In genomic region chr6:139226127-139226526, GRCm38 (mm10) we compare ENCODE assay signal across 12 mouse cellular contexts.
"Had no signal": no experiment of that assay in that cellular context is flagged by ENCODE, and none has a peak within 500 bp of the region (broad histone marks: within the 10 kb centered on the region; RNA-seq: fewer than 3 reads in every experiment).

No protein-coding gene starts in this region.

- DNase-seq: retina, postnatal 1 day; right cerebral cortex, adult 18-20 months; right cerebral cortex, postnatal 14 days; right cerebral cortex, postnatal 25 days; right cerebral cortex, postnatal 4 days; spleen, adult 18-20 months; thymus, adult 18-20 months; thymus, adult 2 months; thymus, postnatal 14 days; thymus, postnatal 25 days; thymus, postnatal 36 days; thymus, postnatal 4 days had no signal
